Mouse (Mus musculus) midbrain, embryonic 13.5 days (tissue): ENCODE measurements around the gene Supt3. TPM values are rescaled to one million over a fixed set of nuclear protein-coding genes. Genes with fewer than 3 reads are reported as not detected.

Experiments
- ATAC-seq: fragments of 200-750 bp; cut with Nextera tagmentation; 2 replicates; pipeline ENCODE4 v1.8.0; 2017; ENCODE audit warnings: mild to moderate bottlenecking, moderate TSS enrichment, moderate library complexity
- H3K27ac ChIP-seq: fragments of 300-500 bp; sonication (generic); 2 replicates; pipeline ENCODE4 v1.5.1; 2015; ENCODE audit warnings: inconsistent platforms, mild to moderate bottlenecking, moderate library complexity
- H3K27me3 ChIP-seq: fragments of 300-500 bp; sonication (generic); 2 replicates; pipeline ENCODE4 v1.6.1; 2015; ENCODE audit warnings: mild to moderate bottlenecking, inconsistent platforms
- H3K36me3 ChIP-seq: fragments of 300-500 bp; sonication (generic); 2 replicates; pipeline ENCODE4 v1.6.1; 2015; ENCODE audit warnings: mild to moderate bottlenecking, inconsistent platforms
- H3K4me1 ChIP-seq: fragments of 300-500 bp; sonication (generic); replicated peaks from 2 replicates; pipeline ENCODE4 v1.6.1; 2015; ENCODE audit warnings: inconsistent platforms
- H3K4me2 ChIP-seq: fragments of 300-500 bp; sonication (generic); replicated peaks from 2 replicates; pipeline ENCODE4 v1.6.1; 2015; ENCODE audit warnings: moderate library complexity, mild to moderate bottlenecking, inconsistent platforms
- H3K4me3 ChIP-seq: fragments of 300-500 bp; sonication (generic); replicated peaks from 2 replicates; pipeline ENCODE4 v1.5.1; 2015; ENCODE audit warnings: mild to moderate bottlenecking, inconsistent platforms
- H3K9ac ChIP-seq: fragments of 300-500 bp; sonication (generic); replicated peaks from 2 replicates; pipeline ENCODE4 v1.6.1; 2015; ENCODE audit warnings: mild to moderate bottlenecking, inconsistent platforms
- H3K9me3 ChIP-seq: fragments of 300-500 bp; sonication (generic); 2 replicates; pipeline ENCODE4 v1.6.1; 2016; ENCODE audit warnings: mild to moderate bottlenecking, inconsistent platforms
- WGBS: fragments of 180-500 bp; shearing (Covaris S2); methylation state at CpG from one replicate; pipeline ENCODE4 v1.1.7; 2015; 5-methylcytosine and 5-hydroxymethylcytosine counted together
- polyA plus RNA-seq: library from polyadenylated mRNA; unstranded; fragments of >200 nt; fragmentation: Nextera tagmentation; extraction: Ambion mirVana; gene quantifications from 2 replicates; pipeline ENCODE4 v1.2.1, GENCODE M21; 2015

Gene Supt3
- polyA plus RNA-seq, 1 experiment from 2014 or later: 20.0 TPM

- Histone ChIP-seq H3K4me3 (no peak overlapping the region), H3K4me1 (no peaks in the 10 kb centered on the region), H3K9me3 (no peaks in the 10 kb centered on the region), H3K27ac (no peak overlapping the region), H3K4me2 (no peak overlapping the region), H3K27me3 (no peaks in the 10 kb centered on the region), H3K9ac (no peak overlapping the region), H3K36me3 (no peaks in the 10 kb centered on the region)
- ATAC-seq: no peak
- WGBS: 89% methylated on average over 4 of the region's 4 CpGs
Observed at GRCm38 (mm10) chr17:45003311-45003710, 226.4 kb downstream of the Supt3 start.

- H3K27ac ChIP-seq: no peak overlapping the region
- no peaks in the 10 kb centered on the region for H3K9me3 ChIP-seq
- no peak overlapping the region for H3K4me2 ChIP-seq
- ATAC-seq: no peak
- H3K9ac ChIP-seq: no peak overlapping the region
- no peaks in the 10 kb centered on the region for H3K27me3 ChIP-seq
- WGBS: 87% methylated on average over 13 of the region's 13 CpGs
- H3K36me3 ChIP-seq: no peaks in the 10 kb centered on the region
- no peak overlapping the region for H3K4me3 ChIP-seq
- no peaks in the 10 kb centered on the region for H3K4me1 ChIP-seq
Observed at GRCm38 (mm10) chr17:45004477-45005170, 227.7 kb downstream of the Supt3 start.

GRCm38 (mm10) chr17:45007461-45007860 lies 230.5 kb downstream of the Supt3 start:
- H3K9me3 ChIP-seq: no peaks in the 10 kb centered on the region
- no peaks in the 10 kb centered on the region for H3K27me3 ChIP-seq
- H3K36me3 ChIP-seq: no peaks in the 10 kb centered on the region
- no peaks in the 10 kb centered on the region for H3K4me1 ChIP-seq
- H3K4me3 ChIP-seq: no peak overlapping the region
- H3K4me2 ChIP-seq: no peak overlapping the region
- no peak for ATAC-seq
- 89% methylated on average over 1 of the region's 1 CpGs for WGBS
- no peak overlapping the region for H3K27ac ChIP-seq
- H3K9ac ChIP-seq: no peak overlapping the region

- no peak for ATAC-seq
- no peak overlapping the region for H3K4me2 ChIP-seq
- H3K36me3 ChIP-seq: no peaks in the 10 kb centered on the region
- H3K4me3 ChIP-seq: no peak overlapping the region
- H3K27ac ChIP-seq: no peak overlapping the region
- no peaks in the 10 kb centered on the region for H3K4me1 ChIP-seq
- no peak overlapping the region for H3K9ac ChIP-seq
- no peaks in the 10 kb centered on the region for H3K9me3 ChIP-seq
- 77% methylated on average over 4 of the region's 4 CpGs for WGBS
- H3K27me3 ChIP-seq: no peaks in the 10 kb centered on the region
Observed at GRCm38 (mm10) chr17:45008663-45009062, 231.7 kb downstream of the Supt3 start.

- Histone ChIP-seq H3K36me3 (no peaks in the 10 kb centered on the region), H3K4me1 (no peaks in the 10 kb centered on the region), H3K27ac (no peak overlapping the region), H3K27me3 (no peaks in the 10 kb centered on the region), H3K9me3 (no peaks in the 10 kb centered on the region), H3K4me2 (no peak overlapping the region), H3K4me3 (no peak overlapping the region), H3K9ac (no peak overlapping the region)
- ATAC-seq: no peak
- 91% methylated on average over 2 of the region's 2 CpGs for WGBS
Observed at GRCm38 (mm10) chr17:45010409-45010808, 233.5 kb downstream of the Supt3 start.

- H3K27me3 ChIP-seq: no peaks in the 10 kb centered on the region
- no peak overlapping the region for H3K4me2 ChIP-seq
- no peak overlapping the region for H3K27ac ChIP-seq
- WGBS: 86% methylated on average over 4 of the region's 4 CpGs
- no peak overlapping the region for H3K9ac ChIP-seq
- H3K4me3 ChIP-seq: no peak overlapping the region
- H3K4me1 ChIP-seq: 0 out of 2 replicates have a peak, but pooled peaks cover 3% of the 10 kb centered on the region
- no peaks in the 10 kb centered on the region for H3K36me3 ChIP-seq
- ATAC-seq: no peak
- no peaks in the 10 kb centered on the region for H3K9me3 ChIP-seq
Observed at GRCm38 (mm10) chr17:45016746-45017145, 239.8 kb downstream of the Supt3 start.

- no peak for ATAC-seq
- H3K27me3 ChIP-seq: no peaks in the 10 kb centered on the region
- H3K4me3 ChIP-seq: no peak overlapping the region
- H3K36me3 ChIP-seq: no peaks in the 10 kb centered on the region
- 79% methylated on average over 8 of the region's 8 CpGs for WGBS
- 0 out of 2 replicates have a peak, but pooled peaks cover 3% of the 10 kb centered on the region for H3K4me1 ChIP-seq
- H3K4me2 ChIP-seq: no peak overlapping the region
- no peak overlapping the region for H3K27ac ChIP-seq
- H3K9ac ChIP-seq: no peak overlapping the region
- no peaks in the 10 kb centered on the region for H3K9me3 ChIP-seq
Observed at GRCm38 (mm10) chr17:45020155-45020930, 243.4 kb downstream of the Supt3 start.

- no peaks in the 10 kb centered on the region for H3K9me3 ChIP-seq
- WGBS: 87% methylated on average over 3 of the region's 3 CpGs
- no peak for ATAC-seq
Observed at GRCm38 (mm10) chr17:45028441-45028840, 251.5 kb downstream of the Supt3 start.

GRCm38 (mm10) chr17:45029106-45029505 lies 252.2 kb downstream of the Supt3 start:
- H3K36me3 ChIP-seq: no peaks in the 10 kb centered on the region
- no peak overlapping the region for H3K4me2 ChIP-seq
- H3K9ac ChIP-seq: no peak overlapping the region
- 85% methylated on average over 1 of the region's 1 CpGs for WGBS
- H3K4me3 ChIP-seq: no peak overlapping the region
- H3K27me3 ChIP-seq: no peaks in the 10 kb centered on the region
- H3K27ac ChIP-seq: no peak overlapping the region
- ATAC-seq: no peak
- no peaks in the 10 kb centered on the region for H3K9me3 ChIP-seq
- H3K4me1 ChIP-seq: no peaks in the 10 kb centered on the region

More at GRCm38 (mm10) chr17:45028441-45028840, 251.5 kb downstream of the Supt3 start:
- no peak overlapping the region for H3K4me2 ChIP-seq
- H3K4me1 ChIP-seq: no peaks in the 10 kb centered on the region
- no peak overlapping the region for H3K4me3 ChIP-seq
- no peaks in the 10 kb centered on the region for H3K27me3 ChIP-seq
- H3K9ac ChIP-seq: no peak overlapping the region
- no peak overlapping the region for H3K27ac ChIP-seq
- H3K36me3 ChIP-seq: no peaks in the 10 kb centered on the region

- Histone ChIP-seq H3K27me3 (no peaks in the 10 kb centered on the region), H3K4me3 (no peak overlapping the region), H3K36me3 (no peaks in the 10 kb centered on the region), H3K9me3 (no peaks in the 10 kb centered on the region), H3K9ac (no peak overlapping the region), H3K27ac (no peak overlapping the region), H3K4me2 (no peak overlapping the region), H3K4me1 (no peaks in the 10 kb centered on the region)
- 81% methylated on average over 6 of the region's 6 CpGs for WGBS
- ATAC-seq: no peak
Observed at GRCm38 (mm10) chr17:45032209-45032608, 255.3 kb downstream of the Supt3 start.

- 80% methylated on average over 7 of the region's 7 CpGs for whole genome bisulfite sequencing
Observed at GRCm38 (mm10) chr17:45033617-45034016, 256.7 kb downstream of the Supt3 start.

GRCm38 (mm10) chr17:45041084-45041483 lies 264.1 kb downstream of the Supt3 start:
- WGBS: 91% methylated on average over 2 of the region's 2 CpGs
- no peaks in the 10 kb centered on the region for H3K36me3 ChIP-seq
- ATAC-seq: no peak
- no peak overlapping the region for H3K4me3 ChIP-seq
- no peak overlapping the region for H3K4me2 ChIP-seq
- H3K27me3 ChIP-seq: no peaks in the 10 kb centered on the region
- no peak overlapping the region for H3K27ac ChIP-seq
- H3K9me3 ChIP-seq: no peaks in the 10 kb centered on the region
- no peak overlapping the region for H3K9ac ChIP-seq
- 0 out of 2 replicates have a peak, but pooled peaks cover 4% of the 10 kb centered on the region for H3K4me1 ChIP-seq

More at GRCm38 (mm10) chr17:45033617-45034016, 256.7 kb downstream of the Supt3 start:
- Histone ChIP-seq H3K27ac (no peak overlapping the region), H3K9me3 (no peaks in the 10 kb centered on the region), H3K4me1 (no peaks in the 10 kb centered on the region), H3K4me2 (no peak overlapping the region), H3K9ac (no peak overlapping the region), H3K27me3 (no peaks in the 10 kb centered on the region), H3K4me3 (no peak overlapping the region), H3K36me3 (no peaks in the 10 kb centered on the region)
- ATAC-seq: no peak
